Mouse (Mus musculus) E14TG2a.4 (cell line): ENCODE data around the gene Apba2.

Experiments
- H3K27me3 ChIP-seq: 2 replicates; pipeline ENCODE4 v1.6.1; 2014; ENCODE audit warnings: low read length, control low read depth; ENCODE audit not compliant: insufficient read depth
- H3K36me3 ChIP-seq: 2 replicates; pipeline ENCODE4 v1.6.1; 2014; ENCODE audit warnings: low read length, control low read depth; ENCODE audit not compliant: insufficient read depth
- H3K4me1 ChIP-seq: replicated peaks from 2 replicates; pipeline ENCODE4 v1.6.1; 2014; ENCODE audit warnings: low read depth, low read length, control low read depth
- H3K4me3 ChIP-seq: replicated peaks from 2 replicates; pipeline ENCODE4 v1.5.1; 2014; ENCODE audit warnings: mild to moderate bottlenecking, low read length
- H3K9me3 ChIP-seq: 2 replicates; pipeline ENCODE4 v1.6.1; 2014; ENCODE audit warnings: low read length, control low read depth
- CTCF ChIP-seq: conservative IDR thresholded peaks from 2 replicates; pipeline ENCODE4 v1.5.1; 2014; ENCODE audit warnings: low read length
- NANOG ChIP-seq: IDR thresholded peaks from 2 replicates; pipeline ENCODE4 v1.6.1; 2014; ENCODE audit warnings: borderline replicate concordance, low read length, mixed read lengths
- POU5F1 ChIP-seq: IDR thresholded peaks from 2 replicates; pipeline ENCODE4 v1.6.1; 2014; ENCODE audit warnings: low read length, borderline replicate concordance

Gene Apba2

GRCm38 (mm10) chr7:64792031-64792430 lies 290.5 kb downstream of the Apba2 start:
- Histone ChIP-seq H3K36me3 (no peaks in the 10 kb centered on the region), H3K4me3 (no peak overlapping the region), H3K27me3 (no peaks in the 10 kb centered on the region), H3K9me3 (no peaks in the 10 kb centered on the region), H3K4me1 (peaks cover 6% of the 10 kb centered on the region; the same call in 1 of the 2 replicates)
- TF ChIP-seq POU5F1 (no peak), CTCF (no peak), NANOG (no peak)

- Histone ChIP-seq H3K36me3 (no peaks in the 10 kb centered on the region), H3K27me3 (no peaks in the 10 kb centered on the region), H3K4me1 (peaks cover 6% of the 10 kb centered on the region; the same call in 1 of the 2 replicates), H3K4me3 (no peak overlapping the region), H3K9me3 (no peaks in the 10 kb centered on the region)
- TF ChIP-seq NANOG (no peak), POU5F1 (no peak), CTCF (no peak)
These were observed 294.0 kb downstream of the Apba2 start for GRCm38 (mm10) chr7:64795554-64795953.
